Mouse (Mus musculus): Measurements from ENCODE around the gene Gm7694.

Gm7694 gene

DNA sequence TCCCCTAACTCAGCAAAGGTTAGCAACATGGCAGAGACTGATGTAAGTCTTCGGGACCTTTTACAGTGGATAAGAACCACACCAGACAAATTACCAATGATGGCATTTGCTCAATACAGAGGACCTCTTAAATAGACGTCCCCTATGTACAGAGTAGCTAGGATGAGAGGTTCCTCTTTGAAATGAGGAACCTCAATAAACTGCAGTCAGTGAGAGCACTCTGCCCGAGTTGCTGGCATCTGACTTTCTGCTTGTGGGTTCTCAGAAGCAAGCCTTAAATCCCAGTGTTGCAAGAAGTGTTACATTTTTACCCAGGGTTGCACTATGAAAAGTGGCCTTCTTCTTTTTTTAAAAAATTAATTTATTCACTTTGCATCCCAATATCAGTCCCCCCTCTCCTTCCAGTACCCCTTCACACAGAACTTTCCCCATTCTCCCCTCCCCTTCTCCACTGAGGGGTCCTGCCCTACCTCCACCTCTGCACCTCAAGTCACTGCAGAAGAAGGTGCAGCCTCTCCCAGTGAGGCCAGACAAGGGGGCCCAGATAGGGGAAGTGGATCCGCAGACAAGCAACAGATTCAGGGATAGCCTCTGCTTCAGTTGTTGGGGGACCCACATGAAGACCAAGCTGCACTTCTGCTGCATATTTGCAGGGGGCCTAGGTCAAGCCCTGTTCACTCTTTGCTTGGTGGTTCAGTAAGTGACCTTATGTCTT, 23.6 kb downstream of the Gm7694 start:
- DNase-seq (ENCODE audit: low spot score in 2 of 2): no peak

DNA sequence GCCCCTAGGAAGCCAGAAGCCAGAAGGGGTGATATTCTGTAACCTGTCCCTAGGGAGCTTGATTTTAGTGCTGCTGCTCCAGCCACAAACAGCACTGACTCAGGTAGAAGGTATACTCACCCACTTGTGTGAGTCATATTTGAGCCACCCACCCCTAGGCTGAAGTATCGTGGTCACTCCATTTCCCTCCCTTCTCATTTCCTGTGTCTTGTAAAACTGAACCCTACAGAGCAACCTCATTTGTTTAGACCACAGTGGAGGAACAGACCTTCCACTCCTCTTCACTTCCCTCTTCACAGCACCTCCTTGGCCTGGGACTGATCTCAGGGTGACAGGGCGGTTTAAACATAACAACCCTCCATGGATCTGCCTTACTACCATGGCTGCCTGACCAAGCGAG, 29.1 kb downstream of the Gm7694 start, which contains the start of gene Sh2d1b1:
Gene Sh2d1b1 (plus strand): TSS at position 305 of the 400 bp plus-strand sequence.
- DNase-seq (ENCODE audit: low spot score in 2 of 2): peak; percentile 62 to 80

DNA sequence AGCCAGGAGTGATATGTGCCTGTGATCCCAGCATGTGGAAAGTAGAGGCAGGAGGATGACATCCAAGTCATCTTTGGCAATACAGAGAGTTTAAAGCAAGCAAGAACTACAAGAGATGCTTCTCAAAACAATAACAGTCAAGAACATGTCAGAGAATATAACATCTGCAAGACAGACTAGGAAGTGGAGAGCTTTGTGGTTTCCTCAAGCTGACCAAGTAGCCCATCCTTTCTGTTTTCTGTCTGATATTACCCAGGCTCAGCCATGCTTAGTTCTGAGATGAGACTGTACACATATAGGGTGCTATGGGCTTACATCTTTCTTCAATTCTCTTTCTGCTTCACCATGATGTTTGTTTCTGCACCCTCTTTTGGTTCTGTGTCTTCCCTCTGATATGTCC, 32.9 kb downstream of the Gm7694 start:
- DNase-seq (ENCODE audit: low spot score in 2 of 2): peak; percentile 31 to 57

DNA sequence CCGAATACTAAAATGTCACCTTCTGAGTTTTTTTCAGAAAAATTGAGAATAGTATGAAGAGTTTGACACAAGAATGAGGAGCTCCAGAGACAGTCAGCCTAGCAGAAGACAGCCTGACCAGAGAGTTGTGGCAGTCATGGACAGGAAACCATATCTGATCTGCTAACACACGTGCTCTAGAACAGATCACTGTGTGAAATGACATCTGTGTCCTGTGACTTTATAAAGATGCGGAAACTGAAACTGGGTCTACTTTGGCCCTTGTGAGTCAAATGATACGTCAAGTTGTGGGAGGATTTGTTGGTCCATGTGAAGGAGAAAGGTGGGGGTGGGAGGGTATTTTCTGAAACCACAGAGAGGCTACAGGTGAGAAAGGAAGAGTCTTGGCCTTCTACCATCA, 35.4 kb downstream of the Gm7694 start:
- peak; percentile 61 to 78 for DNase-seq (ENCODE audit: low spot score in 2 of 2)

DNA sequence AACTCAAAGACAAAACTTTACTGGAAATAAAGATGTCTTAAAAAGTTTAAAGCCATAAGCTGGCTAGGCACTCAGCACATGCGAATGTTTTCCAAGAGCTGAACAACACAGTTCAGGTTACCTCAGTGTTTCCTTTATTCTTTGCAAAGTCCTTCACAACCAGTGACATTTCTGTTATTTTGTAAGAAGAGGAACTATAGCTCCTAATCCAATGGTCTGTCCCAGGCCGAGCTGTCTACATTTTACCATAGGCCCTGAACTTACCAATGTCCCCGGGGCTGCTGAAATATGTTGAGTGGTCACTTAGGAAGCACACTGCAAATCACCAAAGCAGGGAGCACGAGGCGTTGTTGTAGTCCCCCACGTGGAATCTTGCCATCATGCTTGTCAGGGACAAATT, 35.9 kb downstream of the Gm7694 start:
- DNase-seq (ENCODE audit: low spot score in 2 of 2): no peak

DNA sequence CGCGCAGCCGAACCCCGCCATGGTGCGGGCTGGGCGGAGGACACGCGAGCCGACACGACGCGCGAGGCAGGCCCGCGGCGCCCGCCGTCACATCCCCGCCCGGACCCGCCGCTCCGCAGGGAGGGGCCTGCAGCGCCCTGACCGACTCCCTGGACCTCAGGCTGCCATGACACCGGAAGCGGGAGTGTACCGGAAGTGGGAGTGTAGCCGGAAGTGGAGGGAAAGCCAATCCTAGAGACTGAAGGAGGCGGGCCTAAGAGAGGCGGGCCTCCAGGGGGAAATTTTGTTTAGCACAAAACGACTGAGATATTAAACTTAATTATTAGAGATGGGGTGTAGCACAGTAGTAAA, 50.6 kb downstream of the Gm7694 start:
- peak; percentile 86 to 88 for DNase-seq (ENCODE audit: low spot score in 2 of 2)

DNA sequence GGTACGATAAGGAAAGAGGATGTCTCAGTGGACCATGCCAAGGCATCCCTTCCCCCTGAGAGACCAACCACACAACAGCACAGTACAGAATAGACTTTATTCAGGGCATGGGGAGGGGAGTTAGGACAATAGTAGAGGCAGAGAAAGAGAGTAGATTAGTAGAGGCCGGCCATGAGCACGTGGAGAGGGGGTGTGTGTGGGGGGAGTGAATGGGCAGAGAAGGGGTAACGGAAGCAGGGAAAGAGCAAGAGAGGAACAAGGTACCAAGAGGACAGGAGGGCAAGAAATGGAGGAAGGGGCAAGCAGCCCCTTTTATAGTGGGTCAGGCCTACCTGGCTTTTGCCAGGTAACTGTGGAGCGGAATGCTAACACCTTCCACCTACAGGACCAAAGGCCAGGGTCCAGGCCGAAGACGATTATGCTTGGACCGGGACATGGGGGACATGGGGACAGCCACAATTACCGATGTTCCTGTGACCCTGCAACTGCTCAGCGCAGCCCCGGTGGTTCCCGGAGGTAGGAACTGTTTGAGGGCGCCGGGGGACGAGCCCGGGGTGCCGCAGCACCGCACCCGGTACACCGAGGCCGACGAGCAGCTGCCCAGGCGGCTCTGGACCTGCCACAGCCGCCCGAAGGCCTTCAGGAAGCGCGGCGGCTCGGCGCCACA, 51.1 kb downstream of the Gm7694 start:
- no peak for DNase-seq (ENCODE audit: low spot score in 2 of 2)
